Mouse (Mus musculus): ENCODE data around the gene Crip3. TPM values are rescaled to one million over a fixed set of nuclear protein-coding genes. Genes with fewer than 3 reads are reported as not detected.
A peak's percentile ranks its signal among the peaks of the same experiment; 100 is the strongest.

The Crip3 gene
- 7.4 and 8.5 TPM in 2 replicates for polyA plus RNA-seq (2012; rRNA removed)

GRCm38 (mm10) chr17:46428761-46429414, at the start of gene Crip3:
Gene Crip3 (plus strand): TSS chr17:46428926.
- H3K27ac ChIP-seq (ENCODE audit: control insufficient read depth, insufficient read depth, low read depth, low read length), result no peak within 1 kb of the TSS

GRCm38 (mm10) chr17:46383294-46384060, 45.2 kb upstream of the Crip3 start, which contains the start of gene Zfp318:
Gene Zfp318 (plus strand): TSS chr17:46383731.
- H3K4me1 ChIP-seq (ENCODE audit: control insufficient read depth, insufficient read depth, low read length), result peaks cover 4% of the 10 kb centered on the region
- peak within 1 kb of the TSS; percentile 80 for H3K4me3 ChIP-seq (ENCODE audit: control insufficient read depth, low read depth, low read length)
- TF ChIP-seq POLR2A (IDR thresholded peaks at IDR 0.05; ENCODE audit: control insufficient read depth, low read depth, low read length) (peak; percentile 85), CTCF (IDR thresholded peaks at IDR 0.05; ENCODE audit: control insufficient read depth, insufficient read depth, insufficient replicate concordance, low read depth, low read length) (no peak)
- H3K27me3 ChIP-seq (ENCODE audit: control insufficient read depth, insufficient read depth, low read length), result no peaks in the 10 kb centered on the region
- H3K27ac ChIP-seq (ENCODE audit: control insufficient read depth, insufficient read depth, low read depth, low read length), result peak within 1 kb of the TSS; percentile 94
- no peaks in the 10 kb centered on the region; the same call in 1 of the 2 replicates for H3K36me3 ChIP-seq (ENCODE audit: control insufficient read depth, insufficient read depth, low read length)

More at GRCm38 (mm10) chr17:46428761-46429414, at the start of gene Crip3:
- no peak for TF ChIP-seq CTCF (IDR thresholded peaks at IDR 0.05; ENCODE audit: control insufficient read depth, insufficient read depth, insufficient replicate concordance, low read depth, low read length)
- TF ChIP-seq POLR2A (IDR thresholded peaks at IDR 0.05; ENCODE audit: control insufficient read depth, low read depth, low read length), result no peak
- Histone ChIP-seq H3K27me3 (ENCODE audit: control insufficient read depth, insufficient read depth, low read length) (no peaks in the 10 kb centered on the region), H3K4me3 (ENCODE audit: control insufficient read depth, low read depth, low read length) (no peak within 1 kb of the TSS), H3K36me3 (ENCODE audit: control insufficient read depth, insufficient read depth, low read length) (peaks cover 2% of the 10 kb centered on the region), H3K4me1 (ENCODE audit: control insufficient read depth, insufficient read depth, low read length) (peaks cover 2% of the 10 kb centered on the region; the same call in 1 of the 2 replicates)

- Histone ChIP-seq H3K27ac (ENCODE audit: control insufficient read depth, insufficient read depth, low read depth, low read length) (peak overlapping the region; percentile 94), H3K27me3 (ENCODE audit: control insufficient read depth, insufficient read depth, low read length) (no peaks in the 10 kb centered on the region), H3K4me3 (ENCODE audit: control insufficient read depth, low read depth, low read length) (peak overlapping the region; percentile 80), H3K36me3 (ENCODE audit: control insufficient read depth, insufficient read depth, low read length) (peaks cover 1% of the 10 kb centered on the region; the same call in 1 of the 2 replicates), H3K4me1 (ENCODE audit: control insufficient read depth, insufficient read depth, low read length) (peaks cover 4% of the 10 kb centered on the region)
- no peak for TF ChIP-seq POLR2A (IDR thresholded peaks at IDR 0.05; ENCODE audit: control insufficient read depth, low read depth, low read length)
- no peak for TF ChIP-seq CTCF (IDR thresholded peaks at IDR 0.05; ENCODE audit: control insufficient read depth, insufficient read depth, insufficient replicate concordance, low read depth, low read length)
Observed at GRCm38 (mm10) chr17:46384061-46384801, 44.5 kb upstream of the Crip3 start.

GRCm38 (mm10) chr17:46388200-46388599, 40.5 kb upstream of the Crip3 start:
- Histone ChIP-seq H3K4me1 (ENCODE audit: control insufficient read depth, insufficient read depth, low read length) (peaks cover 4% of the 10 kb centered on the region), H3K36me3 (ENCODE audit: control insufficient read depth, insufficient read depth, low read length) (peaks cover 1% of the 10 kb centered on the region), H3K27ac (ENCODE audit: control insufficient read depth, insufficient read depth, low read depth, low read length) (no peak overlapping the region), H3K4me3 (ENCODE audit: control insufficient read depth, low read depth, low read length) (no peak overlapping the region), H3K27me3 (ENCODE audit: control insufficient read depth, insufficient read depth, low read length) (no peaks in the 10 kb centered on the region)
- TF ChIP-seq POLR2A (IDR thresholded peaks at IDR 0.05; ENCODE audit: control insufficient read depth, low read depth, low read length) (no peak), CTCF (IDR thresholded peaks at IDR 0.05; ENCODE audit: control insufficient read depth, insufficient read depth, insufficient replicate concordance, low read depth, low read length) (no peak)

- TF ChIP-seq CTCF (IDR thresholded peaks at IDR 0.05; ENCODE audit: control insufficient read depth, insufficient read depth, insufficient replicate concordance, low read depth, low read length) (no peak), POLR2A (IDR thresholded peaks at IDR 0.05; ENCODE audit: control insufficient read depth, low read depth, low read length) (no peak)
- peaks cover 1% of the 10 kb centered on the region for H3K36me3 ChIP-seq (ENCODE audit: control insufficient read depth, insufficient read depth, low read length)
Observed at GRCm38 (mm10) chr17:46393012-46393411, 35.7 kb upstream of the Crip3 start.

GRCm38 (mm10) chr17:46394631-46395030, 34.1 kb upstream of the Crip3 start:
- Histone ChIP-seq H3K27ac (ENCODE audit: control insufficient read depth, insufficient read depth, low read depth, low read length) (no peak overlapping the region), H3K4me3 (ENCODE audit: control insufficient read depth, low read depth, low read length) (no peak overlapping the region), H3K36me3 (ENCODE audit: control insufficient read depth, insufficient read depth, low read length) (peaks cover 6% of the 10 kb centered on the region), H3K4me1 (ENCODE audit: control insufficient read depth, insufficient read depth, low read length) (no peaks in the 10 kb centered on the region), H3K27me3 (ENCODE audit: control insufficient read depth, insufficient read depth, low read length) (no peaks in the 10 kb centered on the region)
- no peak for TF ChIP-seq POLR2A (IDR thresholded peaks at IDR 0.05; ENCODE audit: control insufficient read depth, low read depth, low read length)
- TF ChIP-seq CTCF (IDR thresholded peaks at IDR 0.05; ENCODE audit: control insufficient read depth, insufficient read depth, insufficient replicate concordance, low read depth, low read length), result no peak

More at GRCm38 (mm10) chr17:46393012-46393411, 35.7 kb upstream of the Crip3 start:
- Histone ChIP-seq H3K4me3 (ENCODE audit: control insufficient read depth, low read depth, low read length) (no peak overlapping the region), H3K27me3 (ENCODE audit: control insufficient read depth, insufficient read depth, low read length) (no peaks in the 10 kb centered on the region), H3K4me1 (ENCODE audit: control insufficient read depth, insufficient read depth, low read length) (no peaks in the 10 kb centered on the region), H3K27ac (ENCODE audit: control insufficient read depth, insufficient read depth, low read depth, low read length) (no peak overlapping the region)
